Mouse (Mus musculus): Measurements from ENCODE around the gene Hebp2. TPM values are rescaled to one million over a fixed set of nuclear protein-coding genes. Genes with fewer than 3 reads are reported as not detected.
A peak's percentile ranks its signal among the peaks of the same experiment; 100 is the strongest.

Gene Hebp2
- polyA plus RNA-seq, 1 experiment from 2014 or later = 18.8 TPM

GRCm38 (mm10) chr10:18545309-18545708, 567 bp downstream of the Hebp2 start:
- Histone ChIP-seq H3K4me3 (ENCODE audit: low read depth, low read length) (peak overlapping the region; percentile 54), H3K4me1 (replicated peaks; ENCODE audit: control insufficient read depth, insufficient read depth, low read length) (no peaks in the 10 kb centered on the region), H3K27me3 (ENCODE audit: control insufficient read depth, insufficient read depth, low read length) (no peaks in the 10 kb centered on the region), H3K9me3 (ENCODE audit: control insufficient read depth, low read length) (no peaks in the 10 kb centered on the region), H3K4me2 (replicated peaks; ENCODE audit: low read depth, low read length) (peak overlapping the region; percentile 83), H3K27ac (ENCODE audit: low read depth, low read length) (no peak overlapping the region), H3K36me3 (ENCODE audit: control insufficient read depth, insufficient read depth, low read length) (no peaks in the 10 kb centered on the region), H3K9ac (ENCODE audit: low read depth, low read length) (peak overlapping the region; percentile 66)
- WGBS = 9% methylated on average over 13 of the region's 13 CpGs
- peak; percentile 23; the same call in 1 of the 2 replicates for ATAC-seq (ENCODE audit: low FRiP score)
- DNase-seq (ENCODE audit: low spot score) = peak; percentile 34

DNA sequence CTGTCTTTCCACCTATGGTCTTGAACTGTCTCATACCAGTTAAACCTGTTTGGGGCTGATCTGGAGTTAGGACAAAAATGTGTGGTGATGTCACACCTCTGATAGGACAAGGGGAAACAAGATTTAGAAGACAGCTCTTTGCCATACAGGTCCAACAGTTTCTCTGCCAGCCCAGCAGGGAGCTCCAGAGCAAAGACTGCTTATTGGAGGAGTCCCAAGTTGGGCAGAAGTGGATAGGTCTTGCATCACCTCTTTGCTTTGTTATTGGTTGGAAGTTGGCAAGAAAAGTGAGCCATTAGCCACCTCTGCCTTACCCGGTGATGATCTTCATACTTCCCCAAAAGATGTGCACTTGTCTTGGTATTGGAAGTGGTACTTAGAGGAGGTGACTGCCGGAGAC, 9.0 kb downstream of the Hebp2 start:
- no peak for ATAC-seq (ENCODE audit: low FRiP score)

GRCm38 (mm10) chr10:18532293-18532692, 13.6 kb downstream of the Hebp2 start:
- ATAC-seq (ENCODE audit: low FRiP score) (no peak), DNase-seq (ENCODE audit: low spot score) (no peak)
- Histone ChIP-seq H3K36me3 (ENCODE audit: control insufficient read depth, insufficient read depth, low read length) (0 out of 2 replicates have a peak, but pooled peaks cover 4% of the 10 kb centered on the region), H3K9ac (ENCODE audit: low read depth, low read length) (no peak overlapping the region), H3K4me3 (ENCODE audit: low read depth, low read length) (no peak overlapping the region), H3K4me2 (replicated peaks; ENCODE audit: low read depth, low read length) (no peak overlapping the region), H3K27ac (ENCODE audit: low read depth, low read length) (no peak overlapping the region), H3K9me3 (ENCODE audit: control insufficient read depth, low read length) (no peaks in the 10 kb centered on the region), H3K4me1 (replicated peaks; ENCODE audit: control insufficient read depth, insufficient read depth, low read length) (no peaks in the 10 kb centered on the region), H3K27me3 (ENCODE audit: control insufficient read depth, insufficient read depth, low read length) (no peaks in the 10 kb centered on the region)
- 76% methylated on average over 8 of the region's 8 CpGs for WGBS

More for the DNA sequence above, 9.0 kb downstream of the Hebp2 start:
- WGBS = 92% methylated on average over 2 of the region's 2 CpGs
- Histone ChIP-seq H3K36me3 (ENCODE audit: control insufficient read depth, insufficient read depth, low read length) (no peaks in the 10 kb centered on the region), H3K9ac (ENCODE audit: low read depth, low read length) (no peak overlapping the region), H3K27me3 (ENCODE audit: control insufficient read depth, insufficient read depth, low read length) (no peaks in the 10 kb centered on the region), H3K4me1 (replicated peaks; ENCODE audit: control insufficient read depth, insufficient read depth, low read length) (no peaks in the 10 kb centered on the region), H3K4me3 (ENCODE audit: low read depth, low read length) (no peak overlapping the region), H3K9me3 (ENCODE audit: control insufficient read depth, low read length) (no peaks in the 10 kb centered on the region), H3K4me2 (replicated peaks; ENCODE audit: low read depth, low read length) (no peak overlapping the region), H3K27ac (ENCODE audit: low read depth, low read length) (no peak overlapping the region)
- no peak for DNase-seq (ENCODE audit: low spot score)

GRCm38 (mm10) chr10:18530161-18530560, 15.7 kb downstream of the Hebp2 start:
- Histone ChIP-seq H3K4me2 (replicated peaks; ENCODE audit: low read depth, low read length) (no peak overlapping the region), H3K27me3 (ENCODE audit: control insufficient read depth, insufficient read depth, low read length) (no peaks in the 10 kb centered on the region), H3K9me3 (ENCODE audit: control insufficient read depth, low read length) (no peaks in the 10 kb centered on the region), H3K27ac (ENCODE audit: low read depth, low read length) (no peak overlapping the region), H3K4me1 (replicated peaks; ENCODE audit: control insufficient read depth, insufficient read depth, low read length) (no peaks in the 10 kb centered on the region), H3K4me3 (ENCODE audit: low read depth, low read length) (no peak overlapping the region), H3K36me3 (ENCODE audit: control insufficient read depth, insufficient read depth, low read length) (peaks cover 7% of the 10 kb centered on the region; the same call in 1 of the 2 replicates), H3K9ac (ENCODE audit: low read depth, low read length) (no peak overlapping the region)
- WGBS = 89% methylated on average over 4 of the region's 4 CpGs
- DNase-seq (ENCODE audit: low spot score) = no peak
- no peak for ATAC-seq (ENCODE audit: low FRiP score)

DNA sequence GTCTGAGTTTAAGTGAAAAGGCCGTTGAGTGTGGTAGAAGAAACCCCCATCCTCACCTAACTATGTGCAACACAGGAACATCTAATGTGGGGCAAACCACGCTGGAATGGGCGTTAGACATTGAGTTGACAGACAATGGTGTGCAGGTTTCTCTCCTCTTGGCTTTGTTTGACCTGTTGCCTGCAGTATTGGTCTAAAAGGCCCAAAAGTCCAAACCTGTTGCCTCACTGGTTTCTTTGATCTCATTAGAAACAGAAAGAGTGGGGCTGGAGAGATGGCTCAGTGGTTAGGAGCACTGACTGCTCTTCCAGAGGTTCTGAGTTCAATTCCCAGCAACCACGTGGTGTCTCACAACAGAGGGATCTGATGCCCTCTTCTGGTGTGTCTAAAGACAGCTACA, 16.7 kb downstream of the Hebp2 start:
- no peak for ATAC-seq (ENCODE audit: low FRiP score)
- H3K4me3 ChIP-seq (ENCODE audit: low read depth, low read length) = no peak overlapping the region
- no peak overlapping the region for H3K27ac ChIP-seq (ENCODE audit: low read depth, low read length)
- DNase-seq (ENCODE audit: low spot score) = no peak
- H3K4me2 ChIP-seq (replicated peaks; ENCODE audit: low read depth, low read length) = no peak overlapping the region
- no peaks in the 10 kb centered on the region for H3K27me3 ChIP-seq (ENCODE audit: control insufficient read depth, insufficient read depth, low read length)
- no peak overlapping the region for H3K9ac ChIP-seq (ENCODE audit: low read depth, low read length)
- no peaks in the 10 kb centered on the region for H3K4me1 ChIP-seq (replicated peaks; ENCODE audit: control insufficient read depth, insufficient read depth, low read length)
- peaks cover 13% of the 10 kb centered on the region; the same call in 1 of the 2 replicates for H3K36me3 ChIP-seq (ENCODE audit: control insufficient read depth, insufficient read depth, low read length)
- 80% methylated on average over 4 of the region's 4 CpGs for WGBS
- no peaks in the 10 kb centered on the region for H3K9me3 ChIP-seq (ENCODE audit: control insufficient read depth, low read length)

DNA sequence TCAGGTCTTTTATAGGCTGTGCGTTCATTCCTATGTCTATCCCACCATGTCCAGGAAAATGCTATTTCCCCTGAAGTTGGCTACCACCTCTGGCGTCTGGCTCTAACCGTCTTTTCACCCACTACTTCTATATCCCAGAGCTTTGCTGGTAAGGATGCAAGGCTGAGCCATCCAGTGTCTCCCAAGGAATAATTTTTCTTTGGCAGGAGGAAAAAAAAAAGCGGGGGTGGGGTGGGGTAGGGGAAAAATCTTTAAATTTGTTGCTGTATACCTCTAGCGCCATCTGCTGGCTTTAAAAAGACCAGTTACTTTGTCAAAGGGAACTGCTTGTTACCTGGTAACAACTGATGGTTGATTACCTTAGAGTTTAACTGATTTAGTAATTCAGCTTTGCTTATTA, 17.4 kb downstream of the Hebp2 start:
- Histone ChIP-seq H3K9me3 (ENCODE audit: control insufficient read depth, low read length) (no peaks in the 10 kb centered on the region), H3K27me3 (ENCODE audit: control insufficient read depth, insufficient read depth, low read length) (no peaks in the 10 kb centered on the region), H3K4me1 (replicated peaks; ENCODE audit: control insufficient read depth, insufficient read depth, low read length) (no peaks in the 10 kb centered on the region), H3K36me3 (ENCODE audit: control insufficient read depth, insufficient read depth, low read length) (peaks cover 13% of the 10 kb centered on the region; the same call in 1 of the 2 replicates), H3K27ac (ENCODE audit: low read depth, low read length) (no peak overlapping the region), H3K4me3 (ENCODE audit: low read depth, low read length) (no peak overlapping the region), H3K4me2 (replicated peaks; ENCODE audit: low read depth, low read length) (no peak overlapping the region), H3K9ac (ENCODE audit: low read depth, low read length) (no peak overlapping the region)
- no peak for ATAC-seq (ENCODE audit: low FRiP score)
- peak; percentile 64 for DNase-seq (ENCODE audit: low spot score)
- 57% methylated on average over 5 of the region's 5 CpGs for WGBS

DNA sequence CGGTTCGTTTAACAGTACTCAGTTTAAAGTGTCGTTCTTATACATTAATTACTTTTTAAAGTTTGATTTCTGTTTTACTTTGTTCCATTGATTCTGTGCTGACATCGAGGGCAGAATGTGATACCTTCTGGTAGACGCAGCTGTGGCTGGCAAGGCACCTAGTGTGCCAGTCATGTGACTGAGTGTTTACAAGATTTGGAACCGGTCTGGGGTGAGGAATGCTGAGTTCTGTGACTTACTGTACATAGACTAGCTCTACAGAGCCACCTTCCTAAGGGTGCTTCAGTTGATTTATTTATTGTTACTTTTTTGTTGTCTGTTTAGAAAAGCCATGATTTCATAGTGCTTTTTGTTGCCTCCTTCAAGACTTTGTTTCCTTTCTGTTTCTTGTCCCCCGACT, 18.1 kb downstream of the Hebp2 start:
- H3K27ac ChIP-seq (ENCODE audit: low read depth, low read length) = no peak overlapping the region
- no peaks in the 10 kb centered on the region for H3K27me3 ChIP-seq (ENCODE audit: control insufficient read depth, insufficient read depth, low read length)
- ATAC-seq (ENCODE audit: low FRiP score) (no peak), DNase-seq (ENCODE audit: low spot score) (no peak)
- H3K36me3 ChIP-seq (ENCODE audit: control insufficient read depth, insufficient read depth, low read length) = peaks cover 13% of the 10 kb centered on the region; the same call in 1 of the 2 replicates
- H3K9me3 ChIP-seq (ENCODE audit: control insufficient read depth, low read length) = no peaks in the 10 kb centered on the region
- no peak overlapping the region for H3K9ac ChIP-seq (ENCODE audit: low read depth, low read length)
- WGBS = 77% methylated on average over 7 of the region's 7 CpGs
- no peak overlapping the region for H3K4me2 ChIP-seq (replicated peaks; ENCODE audit: low read depth, low read length)
- no peaks in the 10 kb centered on the region for H3K4me1 ChIP-seq (replicated peaks; ENCODE audit: control insufficient read depth, insufficient read depth, low read length)
- no peak overlapping the region for H3K4me3 ChIP-seq (ENCODE audit: low read depth, low read length)

GRCm38 (mm10) chr10:18526851-18527675, 18.8 kb downstream of the Hebp2 start:
- no peak overlapping the region for H3K4me3 ChIP-seq (ENCODE audit: low read depth, low read length)
- no peak overlapping the region for H3K27ac ChIP-seq (ENCODE audit: low read depth, low read length)
- H3K36me3 ChIP-seq (ENCODE audit: control insufficient read depth, insufficient read depth, low read length) = peaks cover 13% of the 10 kb centered on the region; the same call in 1 of the 2 replicates
- H3K27me3 ChIP-seq (ENCODE audit: control insufficient read depth, insufficient read depth, low read length) = no peaks in the 10 kb centered on the region
- no peak overlapping the region for H3K4me2 ChIP-seq (replicated peaks; ENCODE audit: low read depth, low read length)
- DNase-seq (ENCODE audit: low spot score) = no peak
- no peaks in the 10 kb centered on the region for H3K9me3 ChIP-seq (ENCODE audit: control insufficient read depth, low read length)
- 81% methylated on average over 20 of the region's 20 CpGs for WGBS
- ATAC-seq (ENCODE audit: low FRiP score) = peak; percentile 16; the same call in 1 of the 2 replicates
- no peaks in the 10 kb centered on the region for H3K4me1 ChIP-seq (replicated peaks; ENCODE audit: control insufficient read depth, insufficient read depth, low read length)
- H3K9ac ChIP-seq (ENCODE audit: low read depth, low read length) = no peak overlapping the region
